Mouse (Mus musculus) adrenal gland, adult 18-20 months (tissue): ENCODE data around the gene Tlnrd1. TPM values are rescaled to one million over a fixed set of nuclear protein-coding genes. Genes with fewer than 3 reads are reported as not detected.

ENCODE experiments used
- DNase-seq, 2 experiments: peaks; one replicate each; pipeline ENCODE4 v3.0.0; 2021 to 2022; ENCODE audit warnings: low spot score in 2 of 2
- total RNA-seq, 2 experiments: library from RNA; stranded (reverse); gene quantifications; 1 replicate in 1 of 2; 2 replicates in 1 of 2; pipeline ENCODE4 v1.2.3; 2021

Tlnrd1 gene
- total RNA-seq, 2 experiments from 2014 or later = 12.7 to 17.4 TPM

- DNase-seq = no peak
These were observed 36.7 kb downstream of the Tlnrd1 start for GRCm38 (mm10) chr7:83847187-83848075.

GRCm38 (mm10) chr7:83844807-83845206 is 39.3 kb downstream of the Tlnrd1 start:
- DNase-seq = no peak

- no peak for DNase-seq
These were observed 41.4 kb downstream of the Tlnrd1 start for GRCm38 (mm10) chr7:83842486-83843259.

- no peak for DNase-seq
These were observed 44.0 kb downstream of the Tlnrd1 start for GRCm38 (mm10) chr7:83840076-83840475.

- no peak for DNase-seq
These were observed 45.4 kb downstream of the Tlnrd1 start for GRCm38 (mm10) chr7:83838525-83839224.

Other genes with a start within 250 kb of the Tlnrd1 start
- 1 to 10 TPM; 5.6 to 6.3 TPM for gene Il16, start 138.6 kb downstream of the Tlnrd1 start, total RNA-seq
- gene Cfap161, start 89.4 kb downstream of the Tlnrd1 start, total RNA-seq = under 1 TPM; 0.63 to 0.74 TPM
- 100 to 1,000 TPM in 1 of 2 experiments, 10 to 100 TPM in 1; 92.9 to 101 TPM for gene Mesd, start 161 bp upstream of the Tlnrd1 start, total RNA-seq
- 1 to 10 TPM in 1 of 2 experiments, under 1 TPM in 1; 0.93 to 1.2 TPM for gene Cemip, start 202.2 kb upstream of the Tlnrd1 start, total RNA-seq